Mouse (Mus musculus) stomach, embryonic 14.5 days (tissue): Measurements from ENCODE around the gene Qsox2. TPM values are rescaled to one million over a fixed set of nuclear protein-coding genes. Genes with fewer than 3 reads are reported as not detected.

Experiments used
- ATAC-seq: fragments of 200-750 bp; cut with Nextera tagmentation; 2 replicates; pipeline ENCODE4 v1.8.0; 2017; ENCODE audit warnings: low read depth, moderate TSS enrichment; ENCODE audit not compliant: insufficient number of reproducible peaks, insufficient read depth, low FRiP score
- H3K27ac ChIP-seq: fragments of 300-500 bp; sonication (generic); 2 replicates; pipeline ENCODE4 v1.5.1; 2014; ENCODE audit warnings: mild to moderate bottlenecking, low read length, moderate library complexity, mixed read lengths
- H3K27me3 ChIP-seq: fragments of 300-500 bp; sonication (generic); 2 replicates; pipeline ENCODE4 v1.6.1; 2014; ENCODE audit warnings: low read length, control low read depth, mixed read lengths; ENCODE audit not compliant: control insufficient read depth, insufficient read depth
- H3K36me3 ChIP-seq: fragments of 300-500 bp; sonication (generic); 2 replicates; pipeline ENCODE4 v1.6.1; 2014; ENCODE audit warnings: mild to moderate bottlenecking, control low read depth, low read length, moderate library complexity, mixed read lengths; ENCODE audit not compliant: control insufficient read depth, insufficient read depth
- H3K4me1 ChIP-seq: fragments of 300-500 bp; sonication (generic); 2 replicates; pipeline ENCODE4 v1.6.1; 2014; ENCODE audit warnings: low read length, control low read depth, mixed read lengths; ENCODE audit not compliant: control insufficient read depth, insufficient read depth
- H3K4me2 ChIP-seq: fragments of 300-500 bp; sonication (generic); replicated peaks from 2 replicates; pipeline ENCODE4 v1.6.1; 2014; ENCODE audit warnings: low read depth, low read length, control low read depth
- H3K4me3 ChIP-seq: fragments of 300-500 bp; sonication (generic); 2 replicates; pipeline ENCODE4 v1.5.1; 2014; ENCODE audit warnings: low read depth, low read length, control low read depth
- H3K9ac ChIP-seq: fragments of 300-500 bp; sonication (generic); replicated peaks from 2 replicates; pipeline ENCODE4 v1.6.1; 2014; ENCODE audit warnings: low read depth, mild to moderate bottlenecking, control low read depth, low read length, moderate library complexity, mixed read lengths
- H3K9me3 ChIP-seq: fragments of 300-500 bp; sonication (generic); 2 replicates; pipeline ENCODE4 v1.6.1; 2016; ENCODE audit warnings: low read depth, low read length, control low read depth; ENCODE audit not compliant: control insufficient read depth
- WGBS: fragments of 180-500 bp; shearing (Covaris S2); extraction: QIAGEN DNeasy Blood & Tissue Kit; methylation state at CpG from one replicate; pipeline ENCODE4 v1.1.7; 2014; 5-methylcytosine and 5-hydroxymethylcytosine counted together
- polyA plus RNA-seq: library from polyadenylated mRNA; unstranded; fragments of >200 nt; fragmentation: Nextera tagmentation; extraction: Ambion mirVana; gene quantifications from 2 replicates; pipeline ENCODE4 v1.2.1, GENCODE M21; 2014

Gene Qsox2
- 17.5 and 18.8 TPM in 2 replicates for polyA plus RNA-seq

DNA sequence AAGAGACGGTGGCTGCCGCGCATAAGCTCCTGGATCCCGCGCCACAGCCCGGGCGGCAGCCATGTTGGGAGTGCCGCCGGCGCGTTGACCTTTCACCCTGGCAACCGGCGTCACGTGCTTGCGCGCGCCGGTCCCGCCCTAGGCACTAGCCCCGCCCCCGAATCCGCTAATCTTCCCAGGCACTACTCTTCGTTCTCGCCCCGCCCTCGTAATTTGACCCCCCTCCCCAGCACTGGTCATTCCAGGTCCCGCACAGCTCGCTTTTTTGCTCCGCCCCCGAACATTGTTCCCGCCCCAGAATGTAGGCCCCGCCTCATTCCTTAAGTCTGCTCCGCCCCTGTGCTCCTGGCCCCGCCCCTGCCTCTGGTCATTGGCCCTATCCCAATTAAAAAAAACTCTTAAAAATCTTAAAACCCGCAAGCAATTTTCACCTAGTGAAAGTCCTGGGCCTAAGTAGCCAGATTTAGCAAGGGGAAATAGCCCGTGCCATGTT is at the start of gene Qsox2:
Qsox2 (minus strand) TSS at position 236 of the 493 bp plus-strand sequence.
- H3K36me3 ChIP-seq = no peaks in the 10 kb centered on the region
- peak within 1 kb of the TSS; percentile 58 for H3K27ac ChIP-seq
- H3K9ac ChIP-seq = peak within 1 kb of the TSS; percentile 88
- H3K4me3 ChIP-seq = peak within 1 kb of the TSS; percentile 85
- WGBS = under 1% methylated on average over 36 of the region's 36 CpGs
- no peaks in the 10 kb centered on the region for H3K27me3 ChIP-seq
- H3K9me3 ChIP-seq = no peaks in the 10 kb centered on the region
- peaks cover 26% of the 10 kb centered on the region; the same call in 1 of the 2 replicates for H3K4me1 ChIP-seq
- H3K4me2 ChIP-seq = peak within 1 kb of the TSS; percentile 71
- peak; percentile 85 for ATAC-seq

DNA sequence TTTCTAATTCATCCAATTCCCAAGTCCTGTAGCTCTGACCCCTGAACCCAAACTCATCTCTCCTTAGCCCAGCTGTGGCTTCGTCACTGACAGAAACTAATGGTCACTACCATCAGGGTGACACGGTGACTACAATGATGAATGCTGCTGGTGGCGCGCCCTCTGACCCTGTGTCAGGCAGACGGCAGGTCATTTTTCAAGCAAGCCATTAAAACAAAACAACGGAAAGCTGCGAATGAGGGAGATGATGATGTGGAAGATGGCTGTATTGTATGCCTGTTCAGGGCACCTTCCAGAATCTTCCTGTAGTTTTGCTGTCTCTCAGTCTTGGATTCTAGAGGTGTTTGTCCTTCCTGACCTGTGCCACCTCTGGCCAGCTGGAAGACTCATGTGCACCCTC is 49.1 kb upstream of the Qsox2 start:
- no peaks in the 10 kb centered on the region for H3K9me3 ChIP-seq
- no peaks in the 10 kb centered on the region for H3K36me3 ChIP-seq
- no peak overlapping the region for H3K27ac ChIP-seq
- 31% methylated on average over 7 of the region's 7 CpGs for WGBS
- H3K9ac ChIP-seq = no peak overlapping the region
- no peak for ATAC-seq
- H3K4me1 ChIP-seq = no peaks in the 10 kb centered on the region
- no peak overlapping the region for H3K4me2 ChIP-seq
- H3K27me3 ChIP-seq = no peaks in the 10 kb centered on the region
- H3K4me3 ChIP-seq = no peak overlapping the region

DNA sequence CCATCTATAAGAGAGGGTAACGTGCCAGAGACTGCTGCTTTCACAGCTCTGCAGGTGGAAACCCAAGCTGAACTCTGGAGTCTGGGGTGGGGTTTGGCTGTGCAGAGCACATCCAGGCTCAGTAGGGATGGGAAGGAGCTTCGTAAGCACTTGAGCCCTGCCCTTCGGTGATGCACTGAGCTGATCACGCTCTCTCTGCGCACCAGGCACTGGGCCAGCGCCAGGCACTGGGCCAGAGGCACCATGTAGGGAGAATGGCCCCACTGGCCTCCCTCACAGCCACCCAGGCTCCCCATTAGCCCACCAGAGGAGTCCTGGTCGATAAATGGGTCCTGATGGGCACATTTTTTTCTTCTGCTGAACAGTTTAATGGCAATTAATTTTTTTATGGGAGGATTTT is 48.5 kb upstream of the Qsox2 start:
- WGBS = 42% methylated on average over 7 of the region's 7 CpGs
- H3K27me3 ChIP-seq = no peaks in the 10 kb centered on the region
- ATAC-seq = no peak
- H3K9me3 ChIP-seq = no peaks in the 10 kb centered on the region
- H3K27ac ChIP-seq = no peak overlapping the region
- no peak overlapping the region for H3K9ac ChIP-seq
- no peaks in the 10 kb centered on the region for H3K4me1 ChIP-seq
- H3K36me3 ChIP-seq = no peaks in the 10 kb centered on the region
- H3K4me2 ChIP-seq = no peak overlapping the region
- no peak overlapping the region for H3K4me3 ChIP-seq

DNA sequence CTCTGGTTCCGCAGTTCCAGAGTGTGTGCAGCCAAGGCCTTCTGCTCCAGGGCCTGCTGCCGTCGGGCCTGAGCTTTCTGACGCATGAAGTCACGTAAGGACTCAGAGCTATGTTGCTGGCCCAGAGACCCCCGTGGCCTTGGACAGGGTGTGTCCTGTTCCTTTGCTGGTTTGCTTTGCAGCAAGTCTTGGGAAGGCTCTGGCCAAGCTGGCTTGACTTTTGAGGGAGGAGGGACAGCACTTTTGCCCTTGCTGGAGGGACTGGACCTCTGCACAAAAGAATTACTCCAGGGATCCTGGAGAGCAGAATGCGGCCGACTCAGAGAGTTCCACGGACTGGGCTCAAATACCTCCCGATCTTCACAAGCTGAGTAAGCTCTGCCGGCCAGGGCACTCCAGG is 43.3 kb upstream of the Qsox2 start:
- H3K36me3 ChIP-seq = no peaks in the 10 kb centered on the region
- WGBS = 77% methylated on average over 11 of the region's 11 CpGs
- ATAC-seq = no peak

DNA sequence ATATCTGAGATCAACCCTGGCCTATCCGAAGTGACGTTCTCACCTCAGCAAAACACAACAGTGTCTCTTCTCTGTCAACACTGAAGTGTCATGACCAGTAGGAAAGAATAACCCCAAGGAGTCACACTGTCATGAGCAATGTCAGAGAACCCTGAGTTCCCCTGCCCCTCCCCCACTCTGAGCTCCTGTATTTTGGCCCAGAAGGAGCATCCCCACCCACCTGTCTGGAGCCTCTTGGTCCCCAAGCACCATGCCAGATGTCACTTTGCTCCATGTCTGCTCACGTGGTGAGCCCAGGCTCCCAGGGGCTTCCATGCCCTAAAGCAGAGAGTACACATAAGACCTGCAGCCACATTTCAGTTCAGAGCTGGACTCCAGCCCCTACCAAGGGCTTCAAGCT is 42.4 kb upstream of the Qsox2 start:
- ATAC-seq = no peak
- H3K9me3 ChIP-seq = no peaks in the 10 kb centered on the region
- H3K4me1 ChIP-seq = no peaks in the 10 kb centered on the region
- no peak overlapping the region for H3K4me2 ChIP-seq
- no peaks in the 10 kb centered on the region for H3K36me3 ChIP-seq
- no peak overlapping the region for H3K9ac ChIP-seq
- no peaks in the 10 kb centered on the region for H3K27me3 ChIP-seq
- 76% methylated on average over 3 of the region's 3 CpGs for WGBS
- H3K27ac ChIP-seq = no peak overlapping the region
- H3K4me3 ChIP-seq = no peak overlapping the region

More for the DNA sequence above, 43.3 kb upstream of the Qsox2 start:
- Histone ChIP-seq H3K27ac (no peak overlapping the region), H3K27me3 (no peaks in the 10 kb centered on the region), H3K4me3 (no peak overlapping the region), H3K9me3 (no peaks in the 10 kb centered on the region), H3K9ac (no peak overlapping the region), H3K4me2 (no peak overlapping the region), H3K4me1 (no peaks in the 10 kb centered on the region)

DNA sequence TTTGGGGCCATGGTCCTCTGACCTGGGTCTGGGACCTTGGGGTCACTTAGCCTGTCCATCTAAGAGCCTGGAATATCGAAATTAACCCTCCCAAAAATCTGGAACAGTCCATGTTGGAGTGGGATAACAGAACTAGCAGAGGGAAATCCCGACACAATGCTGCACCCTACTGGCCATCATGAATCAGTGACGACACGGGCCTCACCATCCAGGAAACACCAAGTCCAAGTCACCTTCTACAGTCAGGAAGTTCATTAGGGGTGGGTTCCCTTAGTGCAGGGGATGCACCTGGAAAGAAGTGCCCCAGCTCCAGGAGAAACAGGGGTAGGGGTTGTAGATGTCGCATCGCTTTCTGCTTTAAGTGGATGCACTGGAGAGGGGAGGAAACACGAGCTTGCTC is 36.3 kb upstream of the Qsox2 start:
- no peak overlapping the region for H3K27ac ChIP-seq
- no peak overlapping the region for H3K4me3 ChIP-seq
- no peak overlapping the region for H3K9ac ChIP-seq
- ATAC-seq = peak; percentile 28; the same call in 1 of the 2 replicates
- H3K36me3 ChIP-seq = no peaks in the 10 kb centered on the region
- H3K4me1 ChIP-seq = no peaks in the 10 kb centered on the region
- H3K4me2 ChIP-seq = no peak overlapping the region
- WGBS = 20% methylated on average over 7 of the region's 7 CpGs
- H3K27me3 ChIP-seq = no peaks in the 10 kb centered on the region
- no peaks in the 10 kb centered on the region for H3K9me3 ChIP-seq

DNA sequence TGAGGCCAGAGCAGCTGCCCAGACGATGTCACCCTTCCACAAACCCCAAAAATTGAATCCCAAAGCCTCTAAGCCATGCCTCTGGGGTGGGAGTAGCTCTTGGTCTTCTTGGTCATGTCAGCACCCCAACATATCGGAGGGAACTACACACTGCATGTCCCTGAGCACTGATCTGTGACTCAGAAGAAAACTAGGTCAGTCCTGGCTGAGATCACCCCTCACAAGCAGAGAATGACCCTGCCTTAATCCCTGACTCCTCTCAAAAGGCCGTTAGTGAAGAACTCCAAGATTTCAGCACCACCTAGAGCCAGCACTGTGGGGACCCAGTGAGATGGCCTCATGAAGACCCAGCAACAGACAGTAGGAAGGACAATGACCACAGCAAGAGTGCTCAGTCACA is 30.9 kb upstream of the Qsox2 start:
- Histone ChIP-seq H3K36me3 (no peaks in the 10 kb centered on the region), H3K27ac (no peak overlapping the region), H3K4me1 (no peaks in the 10 kb centered on the region), H3K9ac (no peak overlapping the region), H3K4me2 (no peak overlapping the region), H3K27me3 (no peaks in the 10 kb centered on the region), H3K9me3 (no peaks in the 10 kb centered on the region), H3K4me3 (no peak overlapping the region)
- ATAC-seq = no peak
- WGBS = 72% methylated on average over 3 of the region's 3 CpGs

DNA sequence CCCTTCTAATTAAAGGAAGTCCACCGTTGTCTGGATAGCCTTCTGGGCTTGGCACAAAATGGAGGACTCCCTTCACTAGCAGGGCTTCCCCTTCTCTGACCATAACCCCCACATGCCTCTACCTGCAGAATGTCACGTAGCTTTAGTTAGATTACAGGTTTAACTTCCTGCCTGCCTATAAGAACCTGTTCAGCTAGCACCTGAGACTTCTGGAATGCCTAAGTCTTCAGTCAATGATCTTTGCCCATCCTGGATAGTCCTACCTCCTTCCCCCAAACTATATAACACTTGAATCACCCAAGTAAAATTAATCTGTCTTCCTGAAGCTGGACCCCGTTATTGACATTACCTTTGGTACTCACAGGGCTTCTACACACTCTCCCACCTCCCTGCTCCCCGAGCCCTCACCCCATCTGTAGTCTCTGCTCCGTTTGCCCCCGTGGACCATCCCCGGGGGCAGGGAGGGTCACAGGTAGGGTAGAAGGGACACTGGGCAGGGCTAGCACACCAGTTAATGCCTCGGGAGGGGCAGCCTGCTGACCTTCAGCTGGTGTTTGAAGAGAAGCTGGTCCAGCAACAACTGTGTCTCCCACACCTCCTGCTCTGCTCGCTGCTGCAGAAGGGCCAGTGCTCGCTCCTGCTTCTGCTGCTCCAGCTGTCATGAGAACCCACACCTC is 28.9 kb upstream of the Qsox2 start:
- Histone ChIP-seq H3K4me2 (no peak overlapping the region), H3K4me3 (no peak overlapping the region), H3K27ac (no peak overlapping the region), H3K27me3 (no peaks in the 10 kb centered on the region), H3K9me3 (no peaks in the 10 kb centered on the region), H3K4me1 (no peaks in the 10 kb centered on the region), H3K36me3 (no peaks in the 10 kb centered on the region), H3K9ac (no peak overlapping the region)
- no peak for ATAC-seq
- WGBS = 73% methylated on average over 10 of the region's 10 CpGs

DNA sequence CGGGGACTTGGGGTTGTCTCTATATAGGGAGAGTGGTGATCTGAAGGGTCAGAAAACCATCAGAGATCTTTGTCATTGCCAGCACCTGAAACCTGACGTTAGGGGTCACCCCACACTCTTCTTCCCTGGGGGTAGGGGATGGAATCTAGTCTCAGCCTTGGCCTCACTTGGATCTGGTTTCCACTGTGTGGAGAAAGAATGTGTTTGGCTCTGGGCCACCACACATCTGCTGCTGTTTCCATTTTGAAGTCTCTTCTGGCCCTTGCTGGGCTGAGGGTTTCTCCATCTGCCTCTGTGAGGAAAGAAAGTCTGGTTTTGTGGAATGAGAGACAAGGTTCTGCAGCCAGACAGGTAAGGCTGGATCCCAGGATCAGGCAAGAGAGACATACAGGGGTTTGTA is 27.8 kb upstream of the Qsox2 start:
- Histone ChIP-seq H3K4me3 (no peak overlapping the region), H3K27ac (no peak overlapping the region), H3K9ac (no peak overlapping the region), H3K27me3 (no peaks in the 10 kb centered on the region), H3K9me3 (no peaks in the 10 kb centered on the region), H3K36me3 (no peaks in the 10 kb centered on the region), H3K4me1 (no peaks in the 10 kb centered on the region), H3K4me2 (no peak overlapping the region)
- 71% methylated on average over 2 of the region's 2 CpGs for WGBS
- no peak for ATAC-seq
